Mouse (Mus musculus) heart, embryonic 13.5 days (tissue): ENCODE data around the gene Tmem156. TPM values are rescaled to one million over a fixed set of nuclear protein-coding genes. Genes with fewer than 3 reads are reported as not detected.

Experiments used
- ATAC-seq: fragments of 200-750 bp; cut with Nextera tagmentation; 2 replicates; pipeline ENCODE4 v1.8.0; 2017; ENCODE audit warnings: moderate TSS enrichment; ENCODE audit not compliant: insufficient number of reproducible peaks, low FRiP score, low TSS enrichment; ENCODE audit errors: extremely low read depth
- H3K27ac ChIP-seq: fragments of 300-500 bp; sonication (generic); replicated peaks from 2 replicates; pipeline ENCODE4 v1.5.1; 2015; ENCODE audit warnings: moderate library complexity, mild to moderate bottlenecking, inconsistent platforms
- H3K27me3 ChIP-seq: fragments of 300-500 bp; sonication (generic); replicated peaks from 2 replicates; pipeline ENCODE4 v1.6.1; 2015; ENCODE audit warnings: mild to moderate bottlenecking, inconsistent platforms
- H3K36me3 ChIP-seq: fragments of 300-500 bp; sonication (generic); 2 replicates; pipeline ENCODE4 v1.6.1; 2015; ENCODE audit warnings: mild to moderate bottlenecking, inconsistent platforms
- H3K4me1 ChIP-seq: fragments of 300-500 bp; sonication (generic); 2 replicates; pipeline ENCODE4 v1.6.1; 2015; ENCODE audit warnings: inconsistent platforms
- H3K4me2 ChIP-seq: fragments of 300-500 bp; sonication (generic); 2 replicates; pipeline ENCODE4 v1.6.1; 2015; ENCODE audit warnings: inconsistent platforms, mild to moderate bottlenecking, moderate library complexity
- H3K4me3 ChIP-seq: fragments of 300-500 bp; sonication (generic); 2 replicates; pipeline ENCODE4 v1.5.1; 2015; ENCODE audit warnings: moderate library complexity, mild to moderate bottlenecking, inconsistent platforms
- H3K9ac ChIP-seq: fragments of 300-500 bp; sonication (generic); 2 replicates; pipeline ENCODE4 v1.6.1; 2015; ENCODE audit warnings: inconsistent platforms, mild to moderate bottlenecking, moderate library complexity
- H3K9me3 ChIP-seq: fragments of 300-500 bp; sonication (generic); 2 replicates; pipeline ENCODE4 v1.6.1; 2016; ENCODE audit warnings: inconsistent platforms
- WGBS: fragments of 180-500 bp; shearing (Covaris S2); methylation state at CpG from one replicate; pipeline ENCODE4 v1.1.7; 2015; ENCODE audit warnings: mixed read lengths; 5-methylcytosine and 5-hydroxymethylcytosine counted together
- polyA plus RNA-seq: library from polyadenylated mRNA; unstranded; fragments of >200 nt; fragmentation: Nextera tagmentation; extraction: Ambion mirVana; gene quantifications from 2 replicates; pipeline ENCODE4 v1.2.1, GENCODE M21; 2015

The Tmem156 gene
- polyA plus RNA-seq, 1 experiment from 2014 or later = not detected

- WGBS = 66% methylated on average over 2 of the region's 2 CpGs
- ATAC-seq = no peak
- Histone ChIP-seq H3K4me2 (no peak overlapping the region), H3K36me3 (no peaks in the 10 kb centered on the region), H3K4me1 (no peaks in the 10 kb centered on the region), H3K27me3 (no peaks in the 10 kb centered on the region), H3K4me3 (no peak overlapping the region), H3K9ac (no peak overlapping the region), H3K27ac (no peak overlapping the region), H3K9me3 (no peaks in the 10 kb centered on the region)
Observed at GRCm38 (mm10) chr5:65076087-65076486, 15.8 kb downstream of the Tmem156 start.

- Histone ChIP-seq H3K4me2 (no peak overlapping the region), H3K9me3 (no peaks in the 10 kb centered on the region), H3K27ac (no peak overlapping the region), H3K36me3 (no peaks in the 10 kb centered on the region), H3K4me1 (no peaks in the 10 kb centered on the region), H3K4me3 (no peak overlapping the region), H3K9ac (no peak overlapping the region), H3K27me3 (no peaks in the 10 kb centered on the region)
- WGBS = 50% methylated on average over 7 of the region's 7 CpGs
- ATAC-seq = no peak
Observed at GRCm38 (mm10) chr5:65074693-65075092, 17.2 kb downstream of the Tmem156 start.

- Histone ChIP-seq H3K27ac (no peak overlapping the region), H3K36me3 (no peaks in the 10 kb centered on the region), H3K27me3 (no peaks in the 10 kb centered on the region)
Observed at GRCm38 (mm10) chr5:65073247-65073646, 18.7 kb downstream of the Tmem156 start.

GRCm38 (mm10) chr5:65071689-65072118 is 20.2 kb downstream of the Tmem156 start:
- WGBS = 67% methylated on average over 6 of the region's 6 CpGs
- Histone ChIP-seq H3K9me3 (no peaks in the 10 kb centered on the region), H3K36me3 (no peaks in the 10 kb centered on the region), H3K27me3 (no peaks in the 10 kb centered on the region), H3K9ac (no peak overlapping the region), H3K4me1 (no peaks in the 10 kb centered on the region), H3K4me2 (no peak overlapping the region), H3K4me3 (no peak overlapping the region), H3K27ac (no peak overlapping the region)
- no peak for ATAC-seq

More at GRCm38 (mm10) chr5:65073247-65073646, 18.7 kb downstream of the Tmem156 start:
- H3K4me3 ChIP-seq = no peak overlapping the region
- H3K4me1 ChIP-seq = no peaks in the 10 kb centered on the region
- no peak overlapping the region for H3K9ac ChIP-seq
- H3K9me3 ChIP-seq = no peaks in the 10 kb centered on the region
- no peak overlapping the region for H3K4me2 ChIP-seq
- 64% methylated on average over 4 of the region's 4 CpGs for WGBS
- no peak for ATAC-seq

- Histone ChIP-seq H3K27ac (no peak overlapping the region), H3K27me3 (no peaks in the 10 kb centered on the region), H3K4me1 (no peaks in the 10 kb centered on the region), H3K9ac (no peak overlapping the region), H3K4me3 (no peak overlapping the region), H3K4me2 (no peak overlapping the region), H3K36me3 (no peaks in the 10 kb centered on the region), H3K9me3 (no peaks in the 10 kb centered on the region)
- ATAC-seq = no peak
- 80% methylated on average over 11 of the region's 11 CpGs for WGBS
Observed at GRCm38 (mm10) chr5:65069872-65070271, 22.1 kb downstream of the Tmem156 start.

- H3K36me3 ChIP-seq = no peaks in the 10 kb centered on the region
- no peak overlapping the region for H3K4me3 ChIP-seq
- no peaks in the 10 kb centered on the region for H3K27me3 ChIP-seq
- no peaks in the 10 kb centered on the region for H3K9me3 ChIP-seq
- H3K27ac ChIP-seq = no peak overlapping the region
- ATAC-seq = no peak
- H3K4me1 ChIP-seq = no peaks in the 10 kb centered on the region
- no peak overlapping the region for H3K9ac ChIP-seq
- no peak overlapping the region for H3K4me2 ChIP-seq
- WGBS = 85% methylated on average over 6 of the region's 6 CpGs
Observed at GRCm38 (mm10) chr5:65068166-65068565, 23.8 kb downstream of the Tmem156 start.

GRCm38 (mm10) chr5:65063266-65063665 is 28.7 kb downstream of the Tmem156 start:
- ATAC-seq = no peak
- H3K27ac ChIP-seq = no peak overlapping the region
- H3K27me3 ChIP-seq = no peaks in the 10 kb centered on the region
- no peak overlapping the region for H3K4me3 ChIP-seq
- WGBS = 78% methylated on average over 2 of the region's 2 CpGs
- H3K4me1 ChIP-seq = no peaks in the 10 kb centered on the region
- H3K4me2 ChIP-seq = no peak overlapping the region
- H3K36me3 ChIP-seq = no peaks in the 10 kb centered on the region
- no peaks in the 10 kb centered on the region for H3K9me3 ChIP-seq
- H3K9ac ChIP-seq = no peak overlapping the region

- Histone ChIP-seq H3K36me3 (no peaks in the 10 kb centered on the region), H3K4me1 (no peaks in the 10 kb centered on the region), H3K9ac (no peak overlapping the region), H3K4me3 (no peak overlapping the region), H3K27me3 (no peaks in the 10 kb centered on the region), H3K27ac (no peak overlapping the region), H3K4me2 (no peak overlapping the region), H3K9me3 (no peaks in the 10 kb centered on the region)
- 82% methylated on average over 4 of the region's 4 CpGs for WGBS
- no peak for ATAC-seq
Observed at GRCm38 (mm10) chr5:65062236-65062635, 29.7 kb downstream of the Tmem156 start.

- ATAC-seq = no peak
- H3K36me3 ChIP-seq = no peaks in the 10 kb centered on the region
- H3K27ac ChIP-seq = no peak overlapping the region
- H3K9me3 ChIP-seq = no peaks in the 10 kb centered on the region
- H3K4me3 ChIP-seq = no peak overlapping the region
- no peak overlapping the region for H3K4me2 ChIP-seq
- no peaks in the 10 kb centered on the region for H3K4me1 ChIP-seq
- WGBS = 69% methylated on average over 2 of the region's 2 CpGs
- H3K9ac ChIP-seq = no peak overlapping the region
- H3K27me3 ChIP-seq = no peaks in the 10 kb centered on the region
Observed at GRCm38 (mm10) chr5:65059806-65060205, 32.1 kb downstream of the Tmem156 start.

- no peaks in the 10 kb centered on the region for H3K4me1 ChIP-seq
- no peaks in the 10 kb centered on the region for H3K27me3 ChIP-seq
- H3K4me3 ChIP-seq = no peak overlapping the region
- H3K9ac ChIP-seq = no peak overlapping the region
- ATAC-seq = no peak
- no peak overlapping the region for H3K27ac ChIP-seq
- H3K9me3 ChIP-seq = no peaks in the 10 kb centered on the region
- 95% methylated on average over 6 of the region's 6 CpGs for WGBS
- H3K4me2 ChIP-seq = no peak overlapping the region
- no peaks in the 10 kb centered on the region for H3K36me3 ChIP-seq
Observed at GRCm38 (mm10) chr5:65057596-65057995, 34.3 kb downstream of the Tmem156 start.

- no peak for ATAC-seq
- no peak overlapping the region for H3K4me2 ChIP-seq
- no peak overlapping the region for H3K4me3 ChIP-seq
- H3K27ac ChIP-seq = no peak overlapping the region
- no peaks in the 10 kb centered on the region for H3K9me3 ChIP-seq
- no peaks in the 10 kb centered on the region for H3K4me1 ChIP-seq
- no peak overlapping the region for H3K9ac ChIP-seq
- H3K27me3 ChIP-seq = no peaks in the 10 kb centered on the region
- no peaks in the 10 kb centered on the region for H3K36me3 ChIP-seq
- WGBS = 68% methylated on average over 3 of the region's 3 CpGs
Observed at GRCm38 (mm10) chr5:65051513-65051912, 40.4 kb downstream of the Tmem156 start.

GRCm38 (mm10) chr5:65049880-65050279 is 42.1 kb downstream of the Tmem156 start:
- 81% methylated on average over 5 of the region's 5 CpGs for WGBS

More at GRCm38 (mm10) chr5:65049880-65050279, 42.1 kb downstream of the Tmem156 start:
- no peak overlapping the region for H3K9ac ChIP-seq
- H3K4me3 ChIP-seq = no peak overlapping the region
- no peak overlapping the region for H3K4me2 ChIP-seq
- no peaks in the 10 kb centered on the region for H3K36me3 ChIP-seq
- ATAC-seq = no peak
- no peaks in the 10 kb centered on the region for H3K9me3 ChIP-seq
- no peaks in the 10 kb centered on the region for H3K27me3 ChIP-seq
- H3K27ac ChIP-seq = no peak overlapping the region
- H3K4me1 ChIP-seq = no peaks in the 10 kb centered on the region
